Mouse (Mus musculus) forebrain, embryonic 14.5 days (tissue): ENCODE results near the gene A930004D18Rik. TPM values are rescaled to one million over a fixed set of nuclear protein-coding genes. Genes with fewer than 3 reads are reported as not detected.

Source experiments
- ATAC-seq: fragments of 200-750 bp; cut with Nextera tagmentation; 2 replicates; pipeline ENCODE4 v1.8.0; 2017; ENCODE audit warnings: mild to moderate bottlenecking, moderate library complexity
- DNase-seq: peaks from one replicate; pipeline ENCODE4 v3.0.0-alpha.2; 2015; ENCODE audit warnings: low spot score
- H3K27ac ChIP-seq: fragments of 300-500 bp; sonication (generic); 2 replicates; pipeline ENCODE4 v1.5.1; 2014; ENCODE audit warnings: low read depth, mild to moderate bottlenecking, control low read depth, low read length, moderate library complexity
- H3K27me3 ChIP-seq: fragments of 300-500 bp; sonication (generic); replicated peaks from 2 replicates; pipeline ENCODE4 v1.6.1; 2014; ENCODE audit warnings: low read length, control low read depth, mixed read lengths; ENCODE audit not compliant: control insufficient read depth, insufficient read depth
- H3K36me3 ChIP-seq: fragments of 300-500 bp; sonication (generic); 2 replicates; pipeline ENCODE4 v1.6.1; 2014; ENCODE audit warnings: low read length, control low read depth; ENCODE audit not compliant: control insufficient read depth, insufficient read depth
- H3K4me1 ChIP-seq: fragments of 300-500 bp; sonication (generic); 2 replicates; pipeline ENCODE4 v1.6.1; 2014; ENCODE audit warnings: antibody characterized with exemption, low read length, control low read depth; ENCODE audit not compliant: control insufficient read depth, insufficient read depth
- H3K4me2 ChIP-seq: fragments of 300-500 bp; sonication (generic); 2 replicates; pipeline ENCODE4 v1.6.1; 2014; ENCODE audit warnings: mild to moderate bottlenecking, control low read depth, low read length
- H3K4me3 ChIP-seq: fragments of 300-500 bp; sonication (generic); 2 replicates; pipeline ENCODE4 v1.5.1; 2014; ENCODE audit warnings: low read depth, low read length, control low read depth
- H3K9ac ChIP-seq: fragments of 300-500 bp; sonication (generic); 2 replicates; pipeline ENCODE4 v1.6.1; 2014; ENCODE audit warnings: mild to moderate bottlenecking, low read length, control low read depth, moderate library complexity
- H3K9me3 ChIP-seq: fragments of 300-500 bp; sonication (generic); replicated peaks from 2 replicates; pipeline ENCODE4 v1.6.1; 2016; ENCODE audit warnings: low read length, control low read depth, mixed read lengths; ENCODE audit not compliant: control insufficient read depth
- WGBS: fragments of 180-500 bp; shearing (Covaris S2); extraction: QIAGEN DNeasy Blood & Tissue Kit; methylation state at CpG from one replicate; pipeline ENCODE4 v1.1.7; 2014; 5-methylcytosine and 5-hydroxymethylcytosine counted together
- polyA plus RNA-seq: library from polyadenylated mRNA; unstranded; fragments of >200 nt; fragmentation: Nextera tagmentation; extraction: Ambion mirVana; gene quantifications from 2 replicates; pipeline ENCODE4 v1.2.1, GENCODE M21; 2014

A930004D18Rik gene
- polyA plus RNA-seq, 1 experiment from 2014 or later, result 11.7 TPM

DNA sequence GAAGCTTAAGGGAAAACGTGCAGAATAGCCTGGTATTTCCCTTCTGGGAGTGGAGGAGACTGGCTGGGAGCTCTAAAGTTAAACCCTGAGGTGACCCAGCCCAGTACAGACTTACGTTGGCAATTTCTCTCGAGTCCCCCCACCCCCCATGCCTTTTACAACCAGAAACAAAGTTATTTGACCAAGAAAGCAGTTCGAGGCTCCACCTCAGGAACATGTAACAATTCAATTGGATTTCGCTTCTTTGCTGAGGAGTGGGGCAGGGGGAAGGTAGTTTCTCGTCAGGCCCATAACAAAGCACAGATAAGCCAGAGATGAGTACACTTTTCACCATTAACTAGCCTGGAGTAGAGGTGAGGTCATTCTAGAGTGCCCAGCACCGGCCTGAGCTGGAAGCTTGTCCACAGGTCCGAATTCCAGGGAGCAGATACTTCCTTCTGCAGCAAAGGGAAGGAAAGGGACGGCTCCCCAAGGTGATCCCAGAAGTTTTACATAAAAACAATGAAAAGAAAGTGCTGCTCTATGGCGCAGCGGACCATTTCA, 11.8 kb upstream of the A930004D18Rik start:
- Histone ChIP-seq H3K9ac (peak overlapping the region; percentile 100), H3K4me2 (peak overlapping the region; percentile 94), H3K9me3 (no peaks in the 10 kb centered on the region), H3K27ac (peak overlapping the region; percentile 100), H3K4me1 (peaks cover 29% of the 10 kb centered on the region), H3K36me3 (no peaks in the 10 kb centered on the region), H3K4me3 (peak overlapping the region; percentile 98), H3K27me3 (no peaks in the 10 kb centered on the region)
- ATAC-seq, result peak; percentile 16; the same call in 1 of the 2 replicates
- WGBS, result 1% methylated on average over 11 of the region's 11 CpGs
- peak; percentile 71 for DNase-seq

DNA sequence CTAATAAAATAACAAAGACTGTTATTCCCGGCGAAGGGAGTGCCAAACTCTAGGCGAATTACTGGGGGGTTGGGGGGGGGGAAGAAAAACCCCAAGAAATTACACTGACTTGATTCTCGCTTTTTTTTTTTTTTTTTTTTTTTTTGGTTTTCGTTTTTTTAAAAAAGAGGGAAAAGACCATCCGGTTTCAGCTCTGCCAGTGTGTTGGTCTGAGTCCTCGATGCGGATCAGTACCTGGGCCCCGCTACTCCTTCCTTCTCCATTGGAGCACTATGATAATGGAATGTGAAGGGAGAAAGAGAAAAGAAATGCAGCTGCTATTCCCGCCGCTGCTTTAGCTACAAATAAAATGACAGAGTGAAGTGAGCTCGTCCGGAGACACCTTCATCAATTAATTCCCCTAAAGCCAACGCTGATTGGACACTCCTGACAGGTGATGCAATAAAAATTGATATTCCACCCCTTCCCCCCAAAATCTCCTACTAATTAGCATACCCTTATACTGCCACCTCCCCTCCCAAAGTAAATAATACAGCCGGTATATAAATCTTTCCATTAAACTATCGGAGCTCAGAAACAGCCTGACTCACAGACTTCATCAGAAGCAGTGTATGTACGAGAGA, 11.0 kb upstream of the A930004D18Rik start, which contains the start of gene Skida1:
TSS of gene Skida1 (minus strand) at position 599 of the 623 bp plus-strand sequence.
- Histone ChIP-seq H3K4me2 (peak within 1 kb of the TSS; percentile 94), H3K36me3 (no peaks in the 10 kb centered on the region), H3K4me3 (peak within 1 kb of the TSS; percentile 98), H3K4me1 (peaks cover 25% of the 10 kb centered on the region), H3K27ac (peak within 1 kb of the TSS; percentile 100), H3K9me3 (no peaks in the 10 kb centered on the region), H3K27me3 (no peaks in the 10 kb centered on the region), H3K9ac (peak within 1 kb of the TSS; percentile 100)
- peak; percentile 92 for DNase-seq
- WGBS, result under 1% methylated on average over 17 of the region's 17 CpGs
- ATAC-seq, result peak; percentile 64

DNA sequence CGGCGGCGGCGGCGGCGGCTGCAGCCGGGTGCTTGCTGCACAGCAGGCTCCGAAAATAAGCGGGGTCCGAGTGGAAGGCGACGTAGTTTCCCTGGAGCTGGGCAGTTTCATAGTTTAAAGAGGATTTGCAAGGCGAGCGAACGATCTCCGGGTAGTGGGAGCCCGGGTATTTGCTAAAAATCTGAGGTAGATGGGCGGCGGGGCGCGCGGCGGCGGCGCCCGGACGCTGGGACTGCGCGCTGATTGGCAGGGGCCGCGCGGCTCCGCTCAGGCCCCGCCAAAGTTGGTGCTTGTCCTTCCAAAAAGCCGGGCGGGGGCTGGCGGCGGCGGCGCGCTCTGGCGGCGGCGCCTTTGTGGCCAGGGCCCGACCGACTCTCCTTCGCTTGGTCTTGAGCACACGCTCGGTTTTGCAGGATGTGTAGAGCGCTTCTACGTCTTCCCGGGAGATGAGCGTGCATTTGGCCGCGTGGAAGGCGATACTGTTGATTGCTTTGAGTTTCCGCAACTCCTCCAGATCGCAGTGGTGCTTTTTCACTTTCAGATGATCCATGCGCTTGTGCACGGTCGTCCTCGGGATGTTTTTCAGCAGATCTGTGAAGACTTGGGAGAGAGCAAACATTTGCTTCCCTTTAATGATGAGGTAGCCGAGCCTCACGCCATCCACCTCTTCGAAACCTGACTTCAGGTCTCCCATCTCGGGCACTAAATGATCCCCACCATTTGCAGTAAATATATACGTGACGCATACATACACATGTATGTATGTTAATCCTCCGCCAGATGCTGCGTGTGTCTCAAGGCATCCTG, 10.3 kb upstream of the A930004D18Rik start:
- peak; percentile 69 for ATAC-seq
- peaks cover 27% of the 10 kb centered on the region for H3K4me1 ChIP-seq
- DNase-seq, result peak; percentile 82
- no peaks in the 10 kb centered on the region for H3K9me3 ChIP-seq
- WGBS, result under 1% methylated on average over 67 of the region's 70 CpGs
- H3K27me3 ChIP-seq, result no peaks in the 10 kb centered on the region
- H3K9ac ChIP-seq, result peak overlapping the region; percentile 100
- H3K4me2 ChIP-seq, result peak overlapping the region; percentile 94
- peak overlapping the region; percentile 100 for H3K27ac ChIP-seq
- no peaks in the 10 kb centered on the region for H3K36me3 ChIP-seq
- H3K4me3 ChIP-seq, result peak overlapping the region; percentile 98

DNA sequence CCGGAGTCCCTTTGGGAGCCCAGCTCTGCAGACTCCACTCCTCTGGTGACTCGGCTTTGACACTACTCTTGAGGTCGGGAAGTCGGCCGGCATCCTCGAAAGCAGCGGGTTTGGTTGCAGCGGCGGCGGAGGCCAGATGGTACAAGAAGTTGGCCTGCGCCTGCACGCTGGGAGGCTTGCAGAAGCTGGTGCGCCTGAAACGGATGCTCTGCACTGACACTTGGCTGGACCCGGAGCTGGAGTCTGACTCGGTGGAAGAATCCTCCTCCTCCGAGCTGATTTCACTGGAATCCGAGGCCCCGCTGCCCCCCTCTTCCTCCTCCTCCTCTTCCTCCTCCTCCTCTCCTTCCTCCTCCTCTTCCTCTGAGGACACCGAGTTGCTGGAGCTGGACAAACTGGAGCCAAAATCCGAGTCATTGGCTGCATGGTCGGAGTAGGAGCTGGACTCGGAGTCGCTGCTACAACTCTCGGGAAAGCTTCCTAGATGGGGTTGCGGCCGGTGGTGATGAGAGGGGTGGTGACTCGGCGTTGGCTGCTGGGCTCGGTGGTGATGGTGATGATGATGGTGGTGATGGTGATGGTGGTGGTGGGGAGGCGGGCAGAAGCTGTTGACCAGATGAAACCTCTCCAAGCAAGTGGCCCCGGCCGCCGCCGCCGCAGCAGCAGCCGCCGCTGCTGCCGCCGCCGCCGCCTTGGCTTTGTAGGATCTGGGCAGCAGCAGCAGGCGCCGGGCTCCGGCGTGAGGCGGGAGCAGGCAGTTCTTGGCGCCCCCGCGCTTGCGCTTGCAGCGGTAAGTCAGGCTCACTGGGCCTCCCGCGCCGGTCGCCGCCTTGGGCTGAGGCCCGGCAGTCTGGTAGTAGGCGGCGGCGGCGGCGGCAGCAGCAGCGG, 9.5 kb upstream of the A930004D18Rik start:
- ATAC-seq, result peak; percentile 17
- no peak for DNase-seq
- no peaks in the 10 kb centered on the region for H3K36me3 ChIP-seq
- peak overlapping the region; percentile 98 for H3K4me3 ChIP-seq
- no peaks in the 10 kb centered on the region for H3K9me3 ChIP-seq
- peak overlapping the region; percentile 94 for H3K4me2 ChIP-seq
- no peaks in the 10 kb centered on the region for H3K27me3 ChIP-seq
- WGBS, result under 1% methylated on average over 49 of the region's 64 CpGs
- peak overlapping the region; percentile 100 for H3K27ac ChIP-seq
- peak overlapping the region; percentile 100 for H3K9ac ChIP-seq
- peaks cover 30% of the 10 kb centered on the region for H3K4me1 ChIP-seq

DNA sequence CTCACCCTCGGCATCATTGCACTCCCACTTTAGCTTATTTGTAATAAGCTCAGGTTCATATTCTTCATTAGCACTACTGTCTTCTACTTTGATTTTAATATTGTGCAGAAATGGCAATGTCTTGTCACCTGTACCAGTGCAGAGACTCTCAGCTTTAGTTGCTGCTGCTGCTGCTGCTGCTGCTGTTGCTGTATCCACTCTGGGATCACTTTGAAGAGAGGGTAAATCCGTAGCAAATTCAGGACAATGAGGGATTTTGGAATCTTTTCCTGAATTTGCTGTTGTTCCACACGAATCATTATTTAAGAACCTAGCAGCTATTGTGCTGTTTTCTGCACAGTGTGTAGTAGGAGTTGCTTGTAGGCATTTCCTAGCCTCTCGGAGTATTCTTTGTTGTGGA, 8.6 kb upstream of the A930004D18Rik start:
- peak overlapping the region; percentile 100 for H3K9ac ChIP-seq
- 0% methylated on average over 4 of the region's 4 CpGs for WGBS
- peaks cover 28% of the 10 kb centered on the region for H3K4me1 ChIP-seq
- no peaks in the 10 kb centered on the region for H3K36me3 ChIP-seq
- H3K9me3 ChIP-seq, result no peaks in the 10 kb centered on the region
- ATAC-seq (no peak), DNase-seq (no peak)
- H3K4me3 ChIP-seq, result peak overlapping the region; percentile 98
- peak overlapping the region; percentile 94 for H3K4me2 ChIP-seq
- peak overlapping the region; percentile 100 for H3K27ac ChIP-seq
- no peaks in the 10 kb centered on the region for H3K27me3 ChIP-seq

DNA sequence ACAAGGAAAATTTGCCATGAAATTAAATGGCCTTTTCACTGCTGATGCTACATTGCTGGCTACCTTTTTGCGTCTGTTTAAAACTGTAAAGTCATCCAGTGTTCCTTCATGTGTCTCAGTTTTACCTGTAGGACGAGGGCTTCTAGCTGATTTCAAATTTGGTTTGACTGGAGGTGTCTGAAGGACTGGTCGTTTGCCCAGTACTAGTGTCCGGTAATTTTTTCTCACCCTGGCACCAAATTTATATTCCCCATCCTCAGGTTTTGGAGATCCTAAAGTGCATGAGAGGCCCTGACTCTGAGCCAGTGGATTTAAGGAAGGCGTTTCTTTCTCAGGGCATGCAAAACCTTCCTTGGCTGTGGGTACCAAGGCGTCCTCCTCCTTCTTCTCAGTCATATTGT, 8.2 kb upstream of the A930004D18Rik start:
- DNase-seq, result peak; percentile 31
- WGBS, result 2% methylated on average over 6 of the region's 6 CpGs
- Histone ChIP-seq H3K4me3 (peak overlapping the region; percentile 98), H3K36me3 (no peaks in the 10 kb centered on the region; the same call in 1 of the 2 replicates), H3K27me3 (no peaks in the 10 kb centered on the region), H3K4me1 (peaks cover 32% of the 10 kb centered on the region), H3K9me3 (no peaks in the 10 kb centered on the region), H3K4me2 (peak overlapping the region; percentile 94), H3K27ac (peak overlapping the region; percentile 100), H3K9ac (peak overlapping the region; percentile 100)
- no peak for ATAC-seq

DNA sequence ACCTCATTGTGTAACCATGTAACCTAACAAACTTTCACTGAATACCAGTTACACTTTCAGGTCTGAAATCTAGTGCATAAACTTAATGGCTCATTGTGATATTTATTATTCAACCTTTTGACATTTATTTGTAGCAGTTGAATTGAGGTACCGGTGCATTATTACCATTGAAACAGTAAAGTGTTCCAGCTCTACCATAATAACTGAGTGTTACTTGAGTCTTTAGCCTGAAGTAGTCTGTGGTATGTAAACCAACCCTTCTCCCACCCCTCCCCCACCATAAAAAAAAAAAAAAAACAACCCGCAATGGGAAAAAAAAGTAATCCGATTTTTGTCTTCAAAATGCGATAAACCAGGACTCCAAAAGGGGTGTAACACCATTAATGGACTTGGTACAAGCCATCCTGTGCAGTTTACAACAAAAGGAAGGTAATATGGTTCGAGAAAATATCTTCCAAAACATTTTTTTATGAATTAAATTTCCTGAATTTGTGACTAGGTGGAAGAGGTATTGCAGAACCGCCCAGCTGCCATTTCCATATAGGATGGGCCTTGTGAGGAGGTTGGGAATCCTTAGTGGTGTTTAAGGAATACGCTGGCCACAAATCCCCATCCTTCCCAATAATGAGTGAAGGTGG, 7.7 kb upstream of the A930004D18Rik start:
- H3K36me3 ChIP-seq, result no peaks in the 10 kb centered on the region; the same call in 1 of the 2 replicates
- H3K4me2 ChIP-seq, result peak overlapping the region; percentile 94
- under 1% methylated on average over 7 of the region's 7 CpGs for WGBS
- H3K27ac ChIP-seq, result peak overlapping the region; percentile 100
- peak; percentile 43 for DNase-seq
- H3K9ac ChIP-seq, result peak overlapping the region; percentile 100
- ATAC-seq, result no peak
- H3K27me3 ChIP-seq, result no peaks in the 10 kb centered on the region
- H3K4me1 ChIP-seq, result peaks cover 38% of the 10 kb centered on the region
- no peaks in the 10 kb centered on the region for H3K9me3 ChIP-seq
- H3K4me3 ChIP-seq, result peak overlapping the region; percentile 98
